Mouse (Mus musculus) CH12.LX (cell line): ENCODE results near the gene Mnt. TPM values are rescaled to one million over a fixed set of nuclear protein-coding genes. Genes with fewer than 3 reads are reported as not detected.

Experiments used
- DNase-seq: peaks from one replicate; pipeline ENCODE4 v3.0.0-alpha.2; 2013; ENCODE audit errors: extremely low read depth
- H3K27ac ChIP-seq: 2 replicates; pipeline ENCODE4 v1.5.1; 2012; ENCODE audit warnings: low read depth, mild to moderate bottlenecking, control low read depth, moderate library complexity; ENCODE audit not compliant: insufficient read depth
- H3K27me3 ChIP-seq: replicated peaks from 2 replicates; pipeline ENCODE3; 2012; ENCODE audit warnings: inconsistent platforms
- H3K36me3 ChIP-seq, 2 experiments: replicated peaks in 1 of 2; 2 replicates each; pipeline versions ENCODE3 to v1.6.1; 2012; ENCODE audit warnings: inconsistent platforms in 1 of 2, low read length in 1 of 2, mild to moderate bottlenecking in 1 of 2, mixed read lengths in 1 of 2, moderate library complexity in 1 of 2; ENCODE audit not compliant: control insufficient read depth in 1 of 2, insufficient read depth in 1 of 2
- H3K4me1 ChIP-seq, 2 experiments: 2 replicates each; pipeline ENCODE4 v1.6.1; 2012; ENCODE audit warnings: inconsistent platforms in 1 of 2, moderate library complexity in 1 of 2; ENCODE audit not compliant: insufficient read depth in 2 of 2, control insufficient read depth in 1 of 2
- H3K4me2 ChIP-seq: 2 replicates; pipeline ENCODE4 v1.6.1; 2012; ENCODE audit warnings: low read depth, mild to moderate bottlenecking, control low read depth; ENCODE audit not compliant: poor library complexity, insufficient read depth, severe bottlenecking
- H3K4me3 ChIP-seq, 3 experiments: fragments of 150-350 bp in 1 of 3; sonication (generic) in 1 of 3; replicated peaks in 1 of 3; 2 replicates each; pipeline versions ENCODE3 to v1.5.1; 2011 to 2012; ENCODE audit warnings: low read depth in 2 of 3, low read length in 2 of 3, mild to moderate bottlenecking in 2 of 3, moderate library complexity in 2 of 3, control low read depth in 1 of 3, improper control_type of control experiment in 1 of 3, inconsistent platforms in 1 of 3, mixed read lengths in 1 of 3; ENCODE audit not compliant: poor library complexity in 1 of 3
- H3K79me2 ChIP-seq: replicated peaks from 2 replicates; pipeline ENCODE4 v1.6.1; 2012; ENCODE audit warnings: mild to moderate bottlenecking, moderate library complexity; ENCODE audit not compliant: control insufficient read depth, poor library complexity, insufficient read depth, severe bottlenecking; ENCODE audit errors: extremely low read depth
- H3K9ac ChIP-seq: 2 replicates; pipeline ENCODE4 v1.6.1; 2012; ENCODE audit warnings: low read depth, mild to moderate bottlenecking, control low read depth, moderate library complexity; ENCODE audit not compliant: insufficient read depth
- H3K9me3 ChIP-seq: replicated peaks from 2 replicates; pipeline ENCODE3; 2012; ENCODE audit warnings: low read length, inconsistent platforms, mixed read lengths
- BHLHE40 ChIP-seq: IDR thresholded peaks from 2 replicates; pipeline ENCODE4 v1.6.1; 2011; ENCODE audit warnings: mild to moderate bottlenecking, low read depth, low read length, improper control_type of control experiment
- CHD2 ChIP-seq: IDR thresholded peaks from 2 replicates; pipeline ENCODE4 v1.6.1; 2011; ENCODE audit warnings: low read length, improper control_type of control experiment
- CTCF ChIP-seq, 2 experiments: IDR thresholded peaks in 1 of 2; conservative IDR thresholded peaks in 1 of 2; 2 replicates each; pipeline ENCODE4 v1.5.1; 2011 to 2012; ENCODE audit warnings: low read depth in 2 of 2, low read length in 2 of 2, improper control_type of control experiment in 1 of 2, inconsistent platforms in 1 of 2, mild to moderate bottlenecking in 1 of 2, moderate library complexity in 1 of 2
- E2F4 ChIP-seq: IDR thresholded peaks from 2 replicates; pipeline ENCODE4 v1.6.1; 2011; ENCODE audit warnings: low read depth, low read length, improper control_type of control experiment; ENCODE audit not compliant: insufficient replicate concordance
- ELF1 ChIP-seq: IDR thresholded peaks from 2 replicates; pipeline ENCODE4 v1.6.1; 2014; ENCODE audit warnings: low read depth, mild to moderate bottlenecking, inconsistent platforms, low read length, improper control_type of control experiment
- EP300 ChIP-seq: IDR thresholded peaks from 2 replicates; pipeline ENCODE4 v1.6.1; 2011; ENCODE audit warnings: low read length, improper control_type of control experiment
- ETS1 ChIP-seq: conservative IDR thresholded peaks from 2 replicates; pipeline ENCODE4 v1.6.1; 2012; ENCODE audit warnings: low read depth, mild to moderate bottlenecking, inconsistent platforms, low read length, improper control_type of control experiment, moderate library complexity
- GABPA ChIP-seq: IDR thresholded peaks from 2 replicates; pipeline ENCODE4 v1.6.1; 2012; ENCODE audit warnings: low read depth, low read length, improper control_type of control experiment, inconsistent platforms; ENCODE audit not compliant: insufficient replicate concordance
- HCFC1 ChIP-seq: IDR thresholded peaks from 2 replicates; pipeline ENCODE4 v1.6.1; 2012; ENCODE audit warnings: low read depth, mild to moderate bottlenecking, inconsistent platforms, low read length, improper control_type of control experiment
- IRF4 ChIP-seq: IDR thresholded peaks from 2 replicates; pipeline ENCODE4 v1.6.1; 2014; ENCODE audit warnings: low read depth, mild to moderate bottlenecking, inconsistent platforms, low read length, improper control_type of control experiment
- JUN ChIP-seq: IDR thresholded peaks from 2 replicates; pipeline ENCODE4 v1.6.1; 2011; ENCODE audit warnings: low read depth, mild to moderate bottlenecking, low read length, improper control_type of control experiment, moderate library complexity; ENCODE audit not compliant: insufficient read depth
- JUND ChIP-seq: conservative IDR thresholded peaks from 2 replicates; pipeline ENCODE4 v1.6.1; 2011; ENCODE audit warnings: low read depth, low read length, improper control_type of control experiment
- KAT2A ChIP-seq: IDR thresholded peaks from 2 replicates; pipeline ENCODE4 v1.6.1; 2012; ENCODE audit warnings: low read length, improper control_type of control experiment, inconsistent platforms; ENCODE audit not compliant: insufficient replicate concordance
- MAFK ChIP-seq: IDR thresholded peaks from 2 replicates; pipeline ENCODE4 v1.6.1; 2011; ENCODE audit warnings: low read length, improper control_type of control experiment; ENCODE audit not compliant: insufficient replicate concordance
- MAX ChIP-seq: IDR thresholded peaks from 2 replicates; pipeline ENCODE4 v1.6.1; 2011; ENCODE audit warnings: low read length, improper control_type of control experiment
- MAZ ChIP-seq: IDR thresholded peaks from 2 replicates; pipeline ENCODE4 v1.6.1; 2012; ENCODE audit warnings: low read depth, mild to moderate bottlenecking, inconsistent platforms, low read length, improper control_type of control experiment, moderate library complexity
- MEF2A ChIP-seq: IDR thresholded peaks from 2 replicates; pipeline ENCODE4 v1.6.1; 2014; ENCODE audit warnings: low read depth, mild to moderate bottlenecking, inconsistent platforms, low read length, improper control_type of control experiment, borderline replicate concordance
- MXI1 ChIP-seq: IDR thresholded peaks from 2 replicates; pipeline ENCODE4 v1.6.1; 2011; ENCODE audit warnings: mild to moderate bottlenecking, low read depth, low read length, improper control_type of control experiment
- MYC ChIP-seq: IDR thresholded peaks from 2 replicates; pipeline ENCODE4 v1.6.1; 2011; ENCODE audit warnings: low read depth, mild to moderate bottlenecking, improper control_type of control experiment, low read length
- NELFE ChIP-seq: IDR thresholded peaks from 2 replicates; pipeline ENCODE4 v1.6.1; 2011; ENCODE audit warnings: low read depth, low read length, improper control_type of control experiment
- NRF1 ChIP-seq: IDR thresholded peaks from 2 replicates; pipeline ENCODE4 v1.6.1; 2014; ENCODE audit warnings: low read depth, mild to moderate bottlenecking, inconsistent platforms, low read length, improper control_type of control experiment, moderate library complexity
- POLR2A ChIP-seq: IDR thresholded peaks from 2 replicates; pipeline ENCODE4 v1.6.1; 2011; ENCODE audit warnings: low read depth, mild to moderate bottlenecking, improper control_type of control experiment, low read length
- POLR2AphosphoS2 ChIP-seq: IDR thresholded peaks from 2 replicates; pipeline ENCODE4 v1.6.1; 2011; ENCODE audit warnings: low read depth, low read length, improper control_type of control experiment
- RAD21 ChIP-seq: IDR thresholded peaks from 2 replicates; pipeline ENCODE4 v1.6.1; 2011; ENCODE audit warnings: low read depth, mild to moderate bottlenecking, low read length, improper control_type of control experiment, moderate library complexity
- RCOR1 ChIP-seq: conservative IDR thresholded peaks from 2 replicates; pipeline ENCODE4 v1.6.1; 2012; ENCODE audit warnings: low read depth, mild to moderate bottlenecking, inconsistent platforms, low read length, improper control_type of control experiment
- SIN3A ChIP-seq: IDR thresholded peaks from 2 replicates; pipeline ENCODE4 v1.6.1; 2012; ENCODE audit warnings: low read length, improper control_type of control experiment, inconsistent platforms
- SMC3 ChIP-seq: IDR thresholded peaks from 2 replicates; pipeline ENCODE4 v1.6.1; 2011; ENCODE audit warnings: low read depth, low read length, improper control_type of control experiment
- TBP ChIP-seq: conservative IDR thresholded peaks from 2 replicates; pipeline ENCODE4 v1.6.1; 2011; ENCODE audit warnings: low read depth, low read length, improper control_type of control experiment
- TCF12 ChIP-seq: IDR thresholded peaks from 2 replicates; pipeline ENCODE4 v1.6.1; 2014; ENCODE audit warnings: low read depth, mild to moderate bottlenecking, inconsistent platforms, low read length, improper control_type of control experiment
- UBTF ChIP-seq: IDR thresholded peaks from 2 replicates; pipeline ENCODE4 v1.6.1; 2012; ENCODE audit warnings: low read depth, mild to moderate bottlenecking, inconsistent platforms, low read length, improper control_type of control experiment, moderate library complexity
- USF1 ChIP-seq: IDR thresholded peaks from 2 replicates; pipeline ENCODE4 v1.6.1; 2014; ENCODE audit warnings: low read depth, mild to moderate bottlenecking, inconsistent platforms, low read length, improper control_type of control experiment
- USF2 ChIP-seq: conservative IDR thresholded peaks from 2 replicates; pipeline ENCODE4 v1.6.1; 2011; ENCODE audit warnings: low read depth, low read length, improper control_type of control experiment
- ZC3H11A ChIP-seq: IDR thresholded peaks from 2 replicates; pipeline ENCODE4 v1.6.1; 2012; ENCODE audit warnings: low read depth, mild to moderate bottlenecking, inconsistent platforms, low read length, improper control_type of control experiment
- ZKSCAN1 ChIP-seq: IDR thresholded peaks from 2 replicates; pipeline ENCODE4 v1.6.1; 2012; ENCODE audit warnings: low read depth, inconsistent platforms, low read length, improper control_type of control experiment, borderline replicate concordance
- ZNF384 ChIP-seq: IDR thresholded peaks from 2 replicates; pipeline ENCODE4 v1.6.1; 2012; ENCODE audit warnings: low read depth, low read length, improper control_type of control experiment, inconsistent platforms
- dilution Hi-C: fragments of 300-500 bp; cut with MboI; formaldehyde crosslinking; loops from 2 replicates; pipeline ENCODE4 v1.14.3; 2020; ENCODE audit warnings: low sequenced_read_pairs; ENCODE audit not compliant: extremely low pct_unique_long_range_greater_than_20kb, extremely low pct_ligation_motif_present
- in situ Hi-C: fragments of 300-500 bp; cut with MboI; formaldehyde crosslinking; loops from 3 replicates; pipeline ENCODE4 v1.14.3; 2019; ENCODE audit warnings: low sequenced_read_pairs, low pct_ligation_motif_present, low pct_unique_long_range_greater_than_20kb, mixed read lengths
- polyA plus RNA-seq: library from polyadenylated mRNA; unstranded; fragments of >175 nt; gene quantifications from 2 replicates; pipeline ENCODE4 v1.2.1, GENCODE M21; 2012; ENCODE audit warnings: low read depth; ENCODE audit not compliant: insufficient read length
- total RNA-seq, 2 experiments: library from RNA; depleted of rRNA; stranded (reverse); fragments of 300-350 nt in 1 of 2; fragments of >200 nt in 1 of 2; gene quantifications; 2 replicates each; pipeline ENCODE4 v1.2.3; 2012 to 2014

The Mnt gene
- total and polyA plus RNA-seq, 3 experiments = 1.6 to 30.6 (median 4.7) TPM

- 0 out of 2 replicates have a peak, but pooled peaks have one; percentile 44 for TF ChIP-seq MEF2A
- no peak; the same call in 1 of the 2 replicates for TF ChIP-seq CHD2
- TF ChIP-seq JUN = no peak
- 0 out of 2 replicates have a peak, but pooled peaks have one; percentile 15 for TF ChIP-seq EP300
- TF ChIP-seq SIN3A = no peak
- no peak for TF ChIP-seq SMC3
- no peak for TF ChIP-seq ZKSCAN1
- TF ChIP-seq HCFC1 = no peak
- TF ChIP-seq USF2 = no peak
- peak; percentile 10; the same call in 1 of the 2 replicates for TF ChIP-seq NELFE
- no peak for TF ChIP-seq ZNF384
- no peak; the same call in 1 of the 2 replicates for TF ChIP-seq MAZ
- TF ChIP-seq KAT2A = no peak
- no peak for TF ChIP-seq JUND
- no peak for TF ChIP-seq CTCF (conservative IDR thresholded peaks at IDR 0.05 in 1 of 2, IDR thresholded peaks at IDR 0.05 in 1 of 2; ENCODE audit: low read depth in 2 of 2, low read length in 2 of 2)
Measured at GRCm38 (mm10) chr11:74829812-74830211, 908 bp upstream of the Mnt start (continued).

GRCm38 (mm10) chr11:74831191-74831605 is 478 bp downstream of the Mnt start:
- peak; percentile 55 for DNase-seq
- H3K9me3 ChIP-seq = no peaks in the 10 kb centered on the region
- peak overlapping the region; percentile 61 to 91 (median 68) for H3K4me3 ChIP-seq
- in situ Hi-C loops = loop anchor here (25.0 kb wide), 1 partner anchor 444 kb away; no protein-coding TSS in a partner anchor
- peak overlapping the region; percentile 81 for H3K27ac ChIP-seq
- peak overlapping the region; percentile 49 for H3K4me2 ChIP-seq
- peak overlapping the region; percentile 82 for H3K9ac ChIP-seq
- dilution Hi-C loops = no loop called here
- H3K79me2 ChIP-seq = peaks cover 7% of the 10 kb centered on the region
- H3K27me3 ChIP-seq = no peaks in the 10 kb centered on the region
- H3K4me1 ChIP-seq = peaks cover 14 to 69% of the 10 kb centered on the region in 2 experiments
- peaks cover under 1 to 21% of the 10 kb centered on the region in 2 experiments for H3K36me3 ChIP-seq
- TF ChIP-seq EP300 (no peak), MAFK (no peak), KAT2A (no peak), JUN (no peak), MAZ (no peak), ELF1 (peak; percentile 78), TBP (no peak), CHD2 (no peak), JUND (no peak), TCF12 (no peak), ETS1 (no peak), MEF2A (no peak), POLR2AphosphoS2 (no peak; the same call in 1 of the 2 replicates), MXI1 (peak; percentile 55; the same call in 1 of the 2 replicates), HCFC1 (no peak), ZNF384 (no peak), BHLHE40 (no peak), RCOR1 (no peak), UBTF (no peak; the same call in 1 of the 2 replicates), USF1 (peak; percentile 45), POLR2A (no peak), GABPA (no peak), E2F4 (no peak), CTCF (conservative IDR thresholded peaks at IDR 0.05 in 1 of 2, IDR thresholded peaks at IDR 0.05 in 1 of 2; ENCODE audit: low read depth in 2 of 2, low read length in 2 of 2) (no peak), MAX (peak; percentile 67), NRF1 (no peak), MYC (no peak), IRF4 (no peak), RAD21 (no peak), SIN3A (no peak; the same call in 1 of the 2 replicates), USF2 (no peak), ZC3H11A (no peak), SMC3 (no peak), NELFE (peak; percentile 1; the same call in 1 of the 2 replicates)
